Mouse (Mus musculus) lung, postnatal 0 days (tissue): ENCODE data around the gene Gclm. TPM values are rescaled to one million over a fixed set of nuclear protein-coding genes. Genes with fewer than 3 reads are reported as not detected.

Source experiments
- ATAC-seq: fragments of 200-750 bp; cut with Nextera tagmentation; 2 replicates; pipeline ENCODE4 v1.8.0; 2017; ENCODE audit warnings: moderate library complexity
- DNase-seq: peaks from one replicate; pipeline ENCODE4 v3.0.0-alpha.2; 2016; ENCODE audit warnings: low spot score
- H3K27ac ChIP-seq: fragments of 300-500 bp; sonication (generic); 2 replicates; pipeline ENCODE4 v1.5.1; 2014; ENCODE audit warnings: antibody characterized with exemption, mild to moderate bottlenecking, low read length, mixed read lengths
- H3K27me3 ChIP-seq: fragments of 300-500 bp; sonication (generic); replicated peaks from 2 replicates; pipeline ENCODE4 v1.6.1; 2014; ENCODE audit warnings: low read length, mixed read lengths; ENCODE audit not compliant: insufficient read depth
- H3K36me3 ChIP-seq: fragments of 300-500 bp; sonication (generic); 2 replicates; pipeline ENCODE4 v1.6.1; 2014; ENCODE audit warnings: low read length, mixed read lengths; ENCODE audit not compliant: insufficient read depth
- H3K4me1 ChIP-seq: fragments of 300-500 bp; sonication (generic); 2 replicates; pipeline ENCODE4 v1.6.1; 2014; ENCODE audit warnings: antibody characterized with exemption, low read depth, low read length, mixed read lengths; ENCODE audit not compliant: insufficient read depth
- H3K4me2 ChIP-seq: fragments of 300-500 bp; sonication (generic); replicated peaks from 2 replicates; pipeline ENCODE4 v1.6.1; 2014; ENCODE audit warnings: low read depth, mild to moderate bottlenecking, low read length, moderate library complexity, mixed read lengths
- H3K4me3 ChIP-seq: fragments of 300-500 bp; sonication (generic); 2 replicates; pipeline ENCODE4 v1.5.1; 2014; ENCODE audit warnings: low read depth, low read length
- H3K9ac ChIP-seq: fragments of 300-500 bp; sonication (generic); replicated peaks from 2 replicates; pipeline ENCODE4 v1.6.1; 2014; ENCODE audit warnings: low read depth, mild to moderate bottlenecking
- H3K9me3 ChIP-seq: fragments of 300-500 bp; sonication (generic); 2 replicates; pipeline ENCODE4 v1.6.1; 2016; ENCODE audit warnings: low read length, mixed read lengths
- CTCF ChIP-seq: IDR thresholded peaks from 2 replicates; pipeline ENCODE4 v1.5.1; 2016; ENCODE audit warnings: antibody characterized with exemption, mild to moderate bottlenecking
- EP300 ChIP-seq: IDR thresholded peaks from 2 replicates; pipeline ENCODE4 v1.6.1; 2016; ENCODE audit warnings: antibody characterized with exemption, mild to moderate bottlenecking, control low read depth
- WGBS: fragments of 180-500 bp; shearing (Covaris S2); extraction: QIAGEN DNeasy Blood & Tissue Kit; methylation state at CpG from one replicate; pipeline ENCODE4 v1.1.7; 2014; 5-methylcytosine and 5-hydroxymethylcytosine counted together
- polyA plus RNA-seq: library from polyadenylated mRNA; unstranded; fragments of >200 nt; fragmentation: Nextera tagmentation; extraction: Ambion mirVana; gene quantifications from 2 replicates; pipeline ENCODE4 v1.2.1, GENCODE M21; 2015

The Gclm gene
- 102 and 112 TPM in 2 replicates for polyA plus RNA-seq

GRCm38 (mm10) chr3:122245215-122245877, at the start of gene Gclm:
Gene Gclm (plus strand): TSS chr3:122245557.
- 1% methylated on average over 39 of the region's 90 CpGs for WGBS

GRCm38 (mm10) chr3:122196621-122197298, 48.6 kb upstream of the Gclm start:
- DNase-seq (no peak), ATAC-seq (no peak)
- no peaks in the 10 kb centered on the region for H3K9me3 ChIP-seq
- 71% methylated on average over 4 of the region's 4 CpGs for WGBS
- no peaks in the 10 kb centered on the region for H3K27me3 ChIP-seq
- H3K36me3 ChIP-seq: no peaks in the 10 kb centered on the region
- H3K4me1 ChIP-seq: peaks cover 2% of the 10 kb centered on the region; the same call in 1 of the 2 replicates
- H3K9ac ChIP-seq: no peak overlapping the region
- no peak overlapping the region for H3K4me2 ChIP-seq
- TF ChIP-seq EP300 (no peak), CTCF (no peak)
- no peak overlapping the region for H3K27ac ChIP-seq
- no peak overlapping the region for H3K4me3 ChIP-seq

More at GRCm38 (mm10) chr3:122245215-122245877, at the start of gene Gclm:
- H3K9me3 ChIP-seq: no peaks in the 10 kb centered on the region
- peak within 1 kb of the TSS; percentile 91 for H3K27ac ChIP-seq
- H3K4me3 ChIP-seq: peak within 1 kb of the TSS; percentile 92
- peak within 1 kb of the TSS; percentile 92 for H3K4me2 ChIP-seq
- ATAC-seq (peak; percentile 97), DNase-seq (peak; percentile 98)
- no peaks in the 10 kb centered on the region for H3K36me3 ChIP-seq
- TF ChIP-seq EP300: no peak
- TF ChIP-seq CTCF: peak; percentile 59
- no peaks in the 10 kb centered on the region for H3K27me3 ChIP-seq
- H3K4me1 ChIP-seq: peaks cover 14% of the 10 kb centered on the region; the same call in 1 of the 2 replicates
- peak within 1 kb of the TSS; percentile 79 for H3K9ac ChIP-seq

DNA sequence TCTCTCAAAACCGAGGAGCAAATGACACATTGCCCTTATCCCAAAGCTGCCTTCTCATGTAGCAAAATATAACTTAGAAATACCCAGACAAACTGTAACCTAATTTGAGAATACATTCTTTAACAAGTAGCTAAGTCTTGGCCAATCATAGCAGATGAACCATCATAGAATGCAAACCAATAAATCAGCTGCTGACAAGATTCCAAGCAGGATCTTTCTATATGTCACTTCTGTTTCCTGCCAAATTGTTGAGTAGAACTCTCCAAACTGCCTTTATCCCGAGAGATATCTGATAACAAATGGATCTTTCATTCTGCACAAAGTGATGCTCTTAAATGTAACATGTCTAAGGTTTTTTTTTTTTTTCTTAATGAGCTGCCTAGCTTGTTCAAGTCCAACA, 46.8 kb upstream of the Gclm start:
- Histone ChIP-seq H3K36me3 (no peaks in the 10 kb centered on the region), H3K4me2 (no peak overlapping the region), H3K9ac (no peak overlapping the region), H3K4me1 (peaks cover 2% of the 10 kb centered on the region; the same call in 1 of the 2 replicates), H3K27me3 (no peaks in the 10 kb centered on the region), H3K9me3 (no peaks in the 10 kb centered on the region), H3K4me3 (no peak overlapping the region), H3K27ac (peak overlapping the region; percentile 51; the same call in 1 of the 2 replicates)
- 42% methylated on average over 2 of the region's 2 CpGs for WGBS
- DNase-seq (peak; percentile 65), ATAC-seq (peak; percentile 17)
- TF ChIP-seq EP300: no peak
- TF ChIP-seq CTCF: no peak

DNA sequence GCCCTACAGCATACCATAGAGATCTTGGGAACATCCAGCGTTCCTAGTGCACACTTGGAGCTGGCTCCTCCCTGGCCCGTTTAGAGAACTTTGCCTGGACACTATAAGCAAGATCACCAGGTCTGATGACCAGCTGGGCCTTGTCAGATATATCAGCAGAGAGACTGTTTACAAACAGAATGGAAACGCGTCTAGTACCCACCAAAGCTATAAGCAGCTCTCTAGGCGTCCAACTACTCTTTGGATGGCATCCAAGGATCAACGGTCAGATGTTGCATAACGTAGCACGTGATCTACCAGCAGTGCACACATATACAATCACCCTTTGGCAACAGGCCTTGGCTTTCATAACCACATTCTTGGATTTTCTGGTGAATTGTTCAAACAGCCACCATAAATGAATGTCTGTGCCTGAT, 46.4 kb upstream of the Gclm start:
- Histone ChIP-seq H3K36me3 (no peaks in the 10 kb centered on the region), H3K4me3 (no peak overlapping the region), H3K4me2 (no peak overlapping the region), H3K27ac (peak overlapping the region; percentile 65), H3K27me3 (no peaks in the 10 kb centered on the region), H3K9me3 (no peaks in the 10 kb centered on the region), H3K9ac (no peak overlapping the region), H3K4me1 (peaks cover 2% of the 10 kb centered on the region; the same call in 1 of the 2 replicates)
- WGBS: 12% methylated on average over 8 of the region's 8 CpGs
- TF ChIP-seq CTCF (no peak), EP300 (peak; percentile 97)
- peak; percentile 96 for ATAC-seq
- DNase-seq: peak; percentile 94

GRCm38 (mm10) chr3:122199600-122199999, 45.8 kb upstream of the Gclm start:
- Histone ChIP-seq H3K4me1 (peaks cover 2% of the 10 kb centered on the region; the same call in 1 of the 2 replicates), H3K9ac (no peak overlapping the region), H3K9me3 (no peaks in the 10 kb centered on the region), H3K4me3 (no peak overlapping the region), H3K36me3 (no peaks in the 10 kb centered on the region), H3K27me3 (no peaks in the 10 kb centered on the region), H3K4me2 (no peak overlapping the region), H3K27ac (peak overlapping the region; percentile 65)
- 75% methylated on average over 4 of the region's 4 CpGs for WGBS
- TF ChIP-seq CTCF (no peak), EP300 (no peak)
- no peak for ATAC-seq
- no peak for DNase-seq

DNA sequence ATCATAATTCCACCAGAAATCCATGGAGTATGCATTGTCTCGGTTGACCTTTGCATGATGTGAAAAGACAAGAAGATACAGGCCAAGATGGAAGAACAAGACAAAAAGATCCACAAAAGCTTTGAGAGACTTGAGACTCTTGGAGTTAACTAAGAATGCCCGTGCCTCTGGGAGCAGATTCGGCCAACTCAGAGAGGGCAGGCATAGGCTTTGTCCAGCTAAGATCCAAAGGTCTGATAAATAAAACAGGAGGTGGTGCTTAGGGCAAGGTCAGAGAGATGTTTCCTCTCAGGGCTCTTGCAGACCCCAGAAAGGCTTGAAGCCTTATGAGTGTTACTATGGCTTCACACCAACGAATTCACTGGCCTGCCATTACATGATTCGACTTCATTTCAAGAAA, 45.3 kb upstream of the Gclm start:
- DNase-seq (no peak), ATAC-seq (no peak)
- peaks cover 2% of the 10 kb centered on the region; the same call in 1 of the 2 replicates for H3K4me1 ChIP-seq
- no peaks in the 10 kb centered on the region for H3K9me3 ChIP-seq
- H3K27ac ChIP-seq: peak overlapping the region; percentile 65; the same call in 1 of the 2 replicates
- no peak overlapping the region for H3K4me3 ChIP-seq
- no peak overlapping the region for H3K4me2 ChIP-seq
- H3K9ac ChIP-seq: no peak overlapping the region
- H3K27me3 ChIP-seq: no peaks in the 10 kb centered on the region
- no peaks in the 10 kb centered on the region for H3K36me3 ChIP-seq
- no peak for TF ChIP-seq EP300
- TF ChIP-seq CTCF: no peak
- WGBS: 84% methylated on average over 5 of the region's 5 CpGs
